Mouse (Mus musculus): ENCODE measurements around the gene Plekha3. TPM values are rescaled to one million over a fixed set of nuclear protein-coding genes. Genes with fewer than 3 reads are reported as not detected.

Gene Plekha3
- 81.7 TPM for polyA plus RNA-seq (2014; fragmentation: Illumina TruSeq; extraction: RNeasy Lipid Tissue Mini Kit (QIAGEN cat#74804))

DNA sequence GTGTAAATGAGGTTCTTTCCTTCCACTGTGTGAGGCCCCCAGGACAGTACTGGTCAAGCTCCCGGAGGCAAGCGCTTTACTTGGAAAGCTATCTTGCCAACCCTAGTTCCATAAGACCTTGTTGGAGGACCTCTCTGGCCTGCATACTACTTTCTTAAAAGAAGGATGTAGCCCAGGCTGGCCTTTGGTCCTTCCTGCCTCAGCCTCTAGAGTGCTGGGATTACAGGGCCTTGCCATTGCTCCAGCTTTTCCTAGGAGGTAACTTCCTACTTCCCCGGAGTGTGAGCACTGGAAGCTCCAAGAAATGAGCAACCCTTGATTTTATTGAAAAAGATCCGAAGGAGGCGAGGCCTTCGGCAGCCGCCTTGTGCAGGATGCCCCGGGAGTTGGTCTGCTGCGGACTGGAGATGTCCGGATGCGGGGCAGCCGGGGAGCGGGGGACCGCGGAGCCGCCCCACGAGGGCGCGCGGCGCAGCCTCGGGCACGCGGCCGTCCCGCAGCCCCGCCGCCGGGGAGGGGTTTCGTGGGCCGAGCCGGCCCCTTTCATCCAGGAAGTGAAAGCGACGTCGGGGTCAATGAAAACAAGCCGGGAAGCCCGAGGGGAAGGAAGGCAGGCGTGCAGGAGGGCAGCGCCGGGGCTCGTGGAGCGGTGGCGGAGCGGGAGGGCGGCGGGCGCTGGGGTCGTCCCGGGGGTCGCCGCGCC, at the start of gene Plekha3:
Gene Plekha3, plus strand, starts transcription at position 557 of the 703 bp plus-strand sequence.

GRCm38 (mm10) chr2:76647883-76648570, 27.1 kb upstream of the Plekha3 start, which contains the start of the genes Prkra and Pjvk:
TSS of gene Prkra (minus strand) at chr2:76648015.
TSS of gene Pjvk (plus strand) at chr2:76648476.

DNA sequence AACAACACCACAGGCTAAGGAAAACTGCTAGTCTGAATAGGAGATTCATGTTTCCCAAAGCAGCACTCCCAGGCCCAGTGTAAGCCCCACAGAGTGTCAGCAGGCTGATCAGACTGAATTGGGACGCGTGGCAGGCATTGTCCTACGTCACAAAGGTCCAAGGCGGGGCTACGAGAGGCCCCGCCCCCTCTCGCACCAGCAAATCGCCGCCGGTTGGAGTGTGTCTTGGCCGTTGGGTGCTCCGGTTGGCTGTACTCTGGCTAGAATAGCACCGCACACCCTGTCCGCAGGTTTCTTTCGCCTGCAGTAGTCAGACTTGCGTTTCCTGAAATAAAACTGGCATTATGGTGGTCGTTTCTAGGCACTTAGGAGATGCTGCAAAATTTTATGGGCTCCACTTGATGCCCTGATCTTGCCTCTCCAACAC, 2.1 kb upstream of the Plekha3 start, which contains the start of gene Fkbp7:
Gene Fkbp7, minus strand, starts transcription at position 151 of the 427 bp plus-strand sequence.

Other genes with a start within 250 kb of the Plekha3 start
- 54.2 TPM for gene Prkra, start 27.3 kb upstream of the Plekha3 start, polyA plus RNA-seq (2014; fragmentation: Illumina TruSeq; extraction: RNeasy Lipid Tissue Mini Kit (QIAGEN cat#74804))
- not detected for gene Pjvk, start 26.8 kb upstream of the Plekha3 start, polyA plus RNA-seq (2014; fragmentation: Illumina TruSeq; extraction: RNeasy Lipid Tissue Mini Kit (QIAGEN cat#74804))
- 164 TPM for gene Fkbp7, start 2.2 kb upstream of the Plekha3 start, polyA plus RNA-seq (2014; fragmentation: Illumina TruSeq; extraction: RNeasy Lipid Tissue Mini Kit (QIAGEN cat#74804))